Mouse (Mus musculus): ENCODE results near the gene Dpp6.

DNA sequence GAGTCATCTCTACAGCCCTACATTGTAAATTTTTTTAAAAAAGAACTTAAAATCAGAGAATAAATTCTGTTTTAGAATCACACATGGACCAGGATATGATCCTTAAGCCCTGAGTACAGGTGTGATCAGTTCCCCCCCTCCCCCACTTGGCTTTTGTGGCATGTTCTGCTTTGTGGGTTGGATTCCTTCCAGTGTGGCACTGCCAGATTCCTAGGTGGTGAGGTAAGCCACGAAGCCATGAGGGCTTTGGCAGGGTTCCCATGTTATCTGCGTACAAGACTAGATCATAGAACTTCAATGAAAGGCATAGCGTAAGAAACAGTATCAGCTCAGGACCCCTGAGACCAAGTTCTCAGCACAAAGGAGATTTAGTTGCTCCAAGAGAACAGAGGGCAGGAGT lies 596.0 kb downstream of the Dpp6 start:
- no peak for TF ChIP-seq CTCF (IDR thresholded peaks at IDR 0.05; ENCODE audit: low read depth)
- no peak for TF ChIP-seq EP300 (IDR thresholded peaks at IDR 0.05; ENCODE audit: low read depth)

All from liver, postnatal 0 days (tissue).